Mouse (Mus musculus) ES-Bruce4 (cell line): Measurements from ENCODE around the gene Mettl2.

Experiments used
- CTCF ChIP-seq: IDR thresholded peaks from one replicate; pipeline ENCODE4 v1.8.1; 2011; ENCODE audit warnings: low read depth, low read length
- EP300 ChIP-seq: IDR thresholded peaks from 2 replicates; pipeline ENCODE4 v1.6.1; 2011; ENCODE audit warnings: low read depth, low read length; ENCODE audit not compliant: insufficient read depth
- POLR2A ChIP-seq: IDR thresholded peaks from one replicate; pipeline ENCODE4 v1.8.1; 2011; ENCODE audit warnings: low read length; ENCODE audit not compliant: insufficient read depth

GRCm38 (mm10) chr11:105125735-105126519 is at the start of gene Mettl2:
- TF ChIP-seq EP300 = no peak; the same call in 1 of the 2 replicates
- TF ChIP-seq POLR2A = peak; percentile 81
- TF ChIP-seq CTCF = peak; percentile 75
